In genomic region chr4:64142356-64142787, GRCm38 (mm10) we compare ENCODE assay signal across 9 mouse cellular contexts.
DNase-seq lines count a peak whose midpoint lies in the region; ATAC-seq lines count a peak whose summit lies in the region.
"Had no signal": no experiment of that assay in that cellular context is flagged by ENCODE, and none has a peak within 500 bp of the region (broad histone marks: within the 10 kb centered on the region; RNA-seq: fewer than 3 reads in every experiment).

No protein-coding gene starts in this region.

- no peak overlapping the region for H3K4me2 ChIP-seq in midbrain, embryonic 16.5 days (ENCODE audit: low read length)
- no peak overlapping the region for H3K4me2 ChIP-seq in midbrain, embryonic 15.5 days
- H3K4me2 ChIP-seq: midbrain, embryonic 13.5 days had no signal

- ATAC-seq in midbrain, embryonic 16.5 days, result peak; percentile 39; the same call in 1 of the 2 replicates
- no peak; the same call in 1 of the 2 replicates for ATAC-seq in midbrain, embryonic 15.5 days (replicated peaks)
- ATAC-seq: midbrain, embryonic 13.5 days had no signal

- H3K9ac ChIP-seq in midbrain, embryonic 16.5 days (ENCODE audit: low read depth, low read length), result no peak overlapping the region
- no peak overlapping the region for H3K9ac ChIP-seq in midbrain, embryonic 15.5 days
- H3K9ac ChIP-seq: midbrain, embryonic 13.5 days had no signal

- H3K36me3 ChIP-seq in midbrain, embryonic 16.5 days (ENCODE audit: control insufficient read depth, insufficient read depth, low read length), result no peaks in the 10 kb centered on the region
- H3K36me3 ChIP-seq in midbrain, embryonic 15.5 days (replicated peaks), result no peaks in the 10 kb centered on the region
- H3K36me3 ChIP-seq: midbrain, embryonic 13.5 days had no signal

- H3K9me3 ChIP-seq in midbrain, embryonic 16.5 days (replicated peaks; ENCODE audit: control insufficient read depth, low read length, poor library complexity, severe bottlenecking), result no peaks in the 10 kb centered on the region
- no peaks in the 10 kb centered on the region for H3K9me3 ChIP-seq in midbrain, embryonic 15.5 days
- H3K9me3 ChIP-seq: midbrain, embryonic 13.5 days had no signal

- no peaks in the 10 kb centered on the region for H3K27me3 ChIP-seq in midbrain, embryonic 16.5 days (ENCODE audit: control insufficient read depth, insufficient read depth, low read depth, low read length)
- H3K27me3 ChIP-seq in midbrain, embryonic 15.5 days (replicated peaks), result no peaks in the 10 kb centered on the region
- H3K27me3 ChIP-seq: midbrain, embryonic 13.5 days had no signal

- H3K4me1 ChIP-seq in midbrain, embryonic 16.5 days (ENCODE audit: control insufficient read depth, insufficient read depth, low read length), result no peaks in the 10 kb centered on the region
- H3K4me1 ChIP-seq in midbrain, embryonic 15.5 days, result no peaks in the 10 kb centered on the region
- H3K4me1 ChIP-seq: midbrain, embryonic 13.5 days had no signal

- H3K27ac ChIP-seq in midbrain, embryonic 16.5 days (ENCODE audit: low read length), result no peak overlapping the region
- no peak overlapping the region for H3K27ac ChIP-seq in midbrain, embryonic 15.5 days
- H3K27ac ChIP-seq: midbrain, embryonic 13.5 days had no signal

- no peak overlapping the region for H3K4me3 ChIP-seq in midbrain, embryonic 16.5 days (ENCODE audit: low read depth, low read length)
- no peak overlapping the region for H3K4me3 ChIP-seq in midbrain, embryonic 15.5 days
- H3K4me3 ChIP-seq: midbrain, embryonic 13.5 days had no signal

- WGBS in midbrain, embryonic 16.5 days, result 50% methylated on average over 5 of the region's 5 CpGs
- 54% methylated on average over 5 of the region's 5 CpGs for WGBS in midbrain, embryonic 15.5 days

- DNase-seq in frontal cortex, postnatal 10 days (ENCODE audit: low spot score in 2 of 2), result peak; percentile 3 to 8
- DNase-seq in frontal cortex, postnatal 25 days (ENCODE audit: low spot score in 2 of 2), result no peak
- DNase-seq in heart, adult 8-10 months (ENCODE audit: low spot score), result peak; percentile 10
- DNase-seq in retina, postnatal 1 day, result peak; percentile 34
- no peak for DNase-seq in spleen, adult 18-20 months
- DNase-seq in embryo, embryonic 10.5 days (ENCODE audit: low spot score), result no peak

Comparison
In these comparisons a context has a peak if more than half of its experiments do, and no peak if none do; other contexts are left out.
1. DNase-seq: peak in frontal cortex, postnatal 10 days (2 of 2), heart, adult 8-10 months (single experiment) and retina, postnatal 1 day (single experiment); none in frontal cortex, postnatal 25 days (0 of 2), spleen, adult 18-20 months (0 of 2) and embryo, embryonic 10.5 days (single experiment).